Mouse (Mus musculus) kidney, postnatal 14 days (tissue): Measurements from ENCODE around the gene Gm11239.
"Not testable (repeated sequence)": the region's sequence is repeated elsewhere in the genome, so short reads cannot be mapped to it uniquely, and the experiment has no call there.

Source experiments
- DNase-seq: peaks from one replicate; pipeline ENCODE4 v3.0.0; 2022; ENCODE audit warnings: mixed read lengths

Gm11239 gene

DNA sequence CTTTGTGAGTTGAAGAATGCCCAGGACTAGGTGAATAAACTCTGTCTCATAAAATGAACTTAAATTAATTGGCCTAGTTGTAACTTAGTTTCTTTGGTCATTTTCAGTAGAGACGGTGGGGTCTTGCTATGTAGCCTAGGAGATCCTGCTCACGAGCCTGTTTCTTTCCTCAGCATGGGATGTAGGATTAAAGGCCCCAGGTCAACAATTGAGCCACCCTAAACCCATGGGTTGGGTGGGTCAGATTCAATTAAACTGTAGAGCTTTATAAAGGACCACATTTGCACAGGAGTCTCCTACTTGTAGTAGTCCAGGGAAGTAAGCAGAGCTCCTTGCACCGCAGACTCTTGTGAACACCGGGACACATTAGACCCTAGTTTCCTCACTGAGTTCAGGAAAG, at the start of gene Gm11239:
TSS of gene Gm11239 (plus strand) at position 301 of the 400 bp plus-strand sequence.
- not testable (repeated sequence) for DNase-seq

DNA sequence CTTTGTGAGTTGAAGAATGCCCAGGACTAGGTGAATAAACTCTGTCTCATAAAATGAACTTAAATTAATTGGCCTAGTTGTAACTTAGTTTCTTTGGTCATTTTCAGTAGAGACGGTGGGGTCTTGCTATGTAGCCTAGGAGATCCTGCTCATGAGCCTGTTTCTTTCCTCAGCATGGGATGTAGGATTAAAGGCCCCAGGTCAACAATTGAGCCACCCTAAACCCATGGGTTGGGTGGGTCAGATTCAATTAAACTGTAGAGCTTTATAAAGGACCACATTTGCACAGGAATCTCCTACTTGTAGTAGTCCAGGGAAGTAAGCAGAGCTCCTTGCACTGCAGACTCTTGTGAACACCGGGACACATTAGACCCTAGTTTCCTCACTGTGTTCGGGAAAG, 45.5 kb upstream of the Gm11239 start, which contains the start of gene Gm11237:
TSS of gene Gm11237 (plus strand) at position 301 of the 400 bp plus-strand sequence.
- not testable (repeated sequence) for DNase-seq

DNA sequence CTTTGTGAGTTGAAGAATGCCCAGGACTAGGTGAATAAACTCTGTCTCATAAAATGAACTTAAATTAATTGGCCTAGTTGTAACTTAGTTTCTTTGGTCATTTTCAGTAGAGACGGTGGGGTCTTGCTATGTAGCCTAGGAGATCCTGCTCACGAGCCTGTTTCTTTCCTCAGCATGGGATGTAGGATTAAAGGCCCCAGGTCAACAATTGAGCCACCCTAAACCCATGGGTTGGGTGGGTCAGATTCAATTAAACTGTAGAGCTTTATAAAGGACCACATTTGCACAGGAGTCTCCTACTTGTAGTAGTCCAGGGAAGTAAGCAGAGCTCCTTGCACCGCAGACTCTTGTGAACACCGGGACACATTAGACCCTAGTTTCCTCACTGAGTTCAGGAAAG, 30.3 kb upstream of the Gm11239 start, which contains the start of gene Gm11236:
TSS of gene Gm11236 (plus strand) at position 301 of the 400 bp plus-strand sequence.
- not testable (repeated sequence) for DNase-seq

GRCm38 (mm10) chr4:73661864-73662263, 6.3 kb upstream of the Gm11239 start:
- DNase-seq = not testable (repeated sequence)

GRCm38 (mm10) chr4:73683216-73683615, 15.1 kb downstream of the Gm11239 start, which contains the start of gene Gm428:
TSS of gene Gm428 (plus strand) at chr4:73683516.
- DNase-seq = not testable (repeated sequence)

DNA sequence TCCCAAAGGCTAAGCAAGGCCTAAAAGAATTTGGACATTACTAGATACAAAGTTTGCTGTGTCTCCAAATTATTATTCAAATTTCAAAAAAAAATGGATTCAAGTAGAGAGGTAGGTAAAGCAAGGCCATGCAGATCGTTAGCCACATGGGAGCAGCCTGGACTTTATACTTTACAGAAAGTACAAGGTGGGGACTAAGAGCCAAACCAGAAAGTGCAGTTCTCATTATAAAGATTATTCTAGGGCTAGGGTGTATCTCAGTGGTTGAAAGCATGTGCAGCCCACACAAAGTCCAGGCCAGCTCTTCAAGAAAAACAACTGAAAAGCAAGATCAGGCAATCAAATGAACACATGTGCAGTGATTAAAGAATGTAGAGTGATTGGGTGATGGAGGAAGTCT, 50.6 kb downstream of the Gm11239 start:
- no peak for DNase-seq

DNA sequence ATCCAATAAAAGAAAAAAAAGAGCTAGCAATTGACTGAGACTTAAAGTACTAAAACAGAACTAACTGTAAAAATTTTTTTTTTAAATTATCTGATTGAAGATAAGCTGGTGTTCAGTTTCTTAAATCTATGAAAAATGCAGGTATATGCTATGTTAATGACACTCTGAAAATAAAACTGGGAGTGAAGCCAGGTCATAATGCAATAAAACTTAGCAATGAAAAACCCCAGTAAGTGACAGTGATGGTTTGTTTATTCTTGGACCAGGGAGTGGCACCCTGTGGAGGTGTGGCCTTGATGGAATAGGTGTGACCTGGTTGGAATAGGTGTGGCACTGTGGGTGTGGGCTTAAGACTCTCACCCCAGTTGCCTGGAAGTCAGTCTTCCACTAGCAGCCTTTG, 51.7 kb downstream of the Gm11239 start:
- no peak for DNase-seq
